Mouse (Mus musculus) neural tube, embryonic 15.5 days (tissue): ENCODE data around the gene Ccl17. TPM values are rescaled to one million over a fixed set of nuclear protein-coding genes. Genes with fewer than 3 reads are reported as not detected.

ENCODE experiments used
- ATAC-seq: fragments of 200-750 bp; cut with Nextera tagmentation; 2 replicates; pipeline ENCODE4 v1.8.0; 2017; ENCODE audit warnings: mild to moderate bottlenecking, moderate TSS enrichment, moderate library complexity; ENCODE audit not compliant: low FRiP score
- H3K27ac ChIP-seq: fragments of 300-500 bp; sonication (generic); replicated peaks from 2 replicates; pipeline ENCODE4 v1.5.1; 2015; ENCODE audit warnings: mild to moderate bottlenecking, inconsistent platforms
- H3K27me3 ChIP-seq: fragments of 300-500 bp; sonication (generic); replicated peaks from 2 replicates; pipeline ENCODE4 v1.6.1; 2015; ENCODE audit warnings: inconsistent platforms
- H3K36me3 ChIP-seq: fragments of 300-500 bp; sonication (generic); 2 replicates; pipeline ENCODE4 v1.6.1; 2015; ENCODE audit warnings: inconsistent platforms
- H3K4me1 ChIP-seq: fragments of 300-500 bp; sonication (generic); 2 replicates; pipeline ENCODE4 v1.6.1; 2015; ENCODE audit warnings: inconsistent platforms
- H3K4me2 ChIP-seq: fragments of 300-500 bp; sonication (generic); 2 replicates; pipeline ENCODE4 v1.6.1; 2015; ENCODE audit warnings: inconsistent platforms, mild to moderate bottlenecking, moderate library complexity
- H3K4me3 ChIP-seq: fragments of 300-500 bp; sonication (generic); replicated peaks from 2 replicates; pipeline ENCODE4 v1.5.1; 2015; ENCODE audit warnings: mild to moderate bottlenecking, inconsistent platforms
- H3K9ac ChIP-seq: fragments of 300-500 bp; sonication (generic); replicated peaks from 2 replicates; pipeline ENCODE4 v1.6.1; 2015; ENCODE audit warnings: mild to moderate bottlenecking, inconsistent platforms
- H3K9me3 ChIP-seq: fragments of 300-500 bp; sonication (generic); replicated peaks from 2 replicates; pipeline ENCODE4 v1.6.1; 2016; ENCODE audit warnings: inconsistent platforms
- WGBS: fragments of 180-500 bp; shearing (Covaris S2); methylation state at CpG from one replicate; pipeline ENCODE4 v1.1.7; 2015; ENCODE audit warnings: mixed read lengths; 5-methylcytosine and 5-hydroxymethylcytosine counted together
- polyA plus RNA-seq: library from polyadenylated mRNA; unstranded; fragments of >200 nt; fragmentation: Nextera tagmentation; extraction: Ambion mirVana; gene quantifications from 2 replicates; pipeline ENCODE4 v1.2.1, GENCODE M21; 2015

The Ccl17 gene
- polyA plus RNA-seq, 1 experiment from 2014 or later: 1.1 TPM

DNA sequence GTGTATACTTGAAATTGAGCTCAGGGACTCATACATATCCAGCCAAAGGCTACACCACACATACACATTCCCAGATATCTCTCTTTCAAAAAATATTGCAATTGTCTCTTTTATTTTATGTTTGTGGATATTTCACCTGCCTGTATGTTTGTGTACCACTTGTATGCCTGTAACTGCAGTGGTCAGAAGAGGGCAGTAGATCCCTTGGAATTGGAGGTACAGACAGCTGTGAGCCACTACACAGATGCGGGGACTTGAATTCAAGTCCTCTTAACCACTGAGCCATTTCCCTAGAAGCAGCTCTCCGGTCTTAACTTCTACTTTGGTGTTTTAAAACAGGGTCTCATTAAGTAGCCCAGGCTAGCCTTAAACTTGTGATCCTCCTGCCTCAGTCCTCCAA, 15.5 kb upstream of the Ccl17 start:
- H3K27me3 ChIP-seq: no peaks in the 10 kb centered on the region
- H3K36me3 ChIP-seq: no peaks in the 10 kb centered on the region
- no peak overlapping the region for H3K4me3 ChIP-seq
- no peaks in the 10 kb centered on the region for H3K9me3 ChIP-seq
- H3K9ac ChIP-seq: no peak overlapping the region
- H3K27ac ChIP-seq: no peak overlapping the region
- no peaks in the 10 kb centered on the region for H3K4me1 ChIP-seq
- no peak overlapping the region for H3K4me2 ChIP-seq
- 93% methylated on average over 2 of the region's 2 CpGs for WGBS
- ATAC-seq: no peak

- H3K27me3 ChIP-seq: no peaks in the 10 kb centered on the region
- H3K36me3 ChIP-seq: no peaks in the 10 kb centered on the region
- no peak overlapping the region for H3K4me2 ChIP-seq
- no peaks in the 10 kb centered on the region for H3K9me3 ChIP-seq
- ATAC-seq: no peak
- no peak overlapping the region for H3K27ac ChIP-seq
- WGBS: 68% methylated on average over 7 of the region's 7 CpGs
- H3K4me3 ChIP-seq: no peak overlapping the region
- H3K4me1 ChIP-seq: no peaks in the 10 kb centered on the region
- no peak overlapping the region for H3K9ac ChIP-seq
These were observed 9.8 kb upstream of the Ccl17 start for GRCm38 (mm10) chr8:94800278-94800968.

- Histone ChIP-seq H3K9ac (no peak overlapping the region), H3K4me1 (no peaks in the 10 kb centered on the region), H3K4me2 (no peak overlapping the region), H3K27me3 (no peaks in the 10 kb centered on the region), H3K36me3 (no peaks in the 10 kb centered on the region), H3K4me3 (no peak overlapping the region), H3K27ac (no peak overlapping the region), H3K9me3 (no peaks in the 10 kb centered on the region)
- no peak for ATAC-seq
- 42% methylated on average over 14 of the region's 14 CpGs for WGBS
These were observed 8.8 kb upstream of the Ccl17 start for GRCm38 (mm10) chr8:94801293-94802095.

DNA sequence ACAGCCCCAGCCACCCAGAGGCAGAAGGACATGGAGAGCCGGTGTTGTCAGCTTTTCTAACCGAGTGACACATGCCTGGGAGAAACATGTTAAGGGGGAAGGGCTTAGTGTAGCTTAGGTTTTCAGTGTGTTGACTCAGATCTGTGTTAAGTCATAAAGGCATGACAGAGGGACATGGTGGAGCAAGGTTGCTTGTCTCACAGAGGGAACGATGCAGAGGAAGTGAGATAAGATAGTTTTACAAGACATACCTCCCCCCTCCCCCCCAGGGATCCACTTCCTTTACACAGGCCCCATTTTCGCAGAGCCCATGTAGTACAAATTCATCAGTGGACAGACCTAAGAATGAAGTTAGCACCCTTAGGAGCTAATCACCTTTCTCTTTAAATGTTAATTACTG, 7.9 kb upstream of the Ccl17 start:
- no peaks in the 10 kb centered on the region for H3K27me3 ChIP-seq
- no peak overlapping the region for H3K9ac ChIP-seq
- H3K27ac ChIP-seq: no peak overlapping the region
- no peak for ATAC-seq
- H3K9me3 ChIP-seq: no peaks in the 10 kb centered on the region
- WGBS: 86% methylated on average over 4 of the region's 4 CpGs
- no peak overlapping the region for H3K4me3 ChIP-seq
- no peaks in the 10 kb centered on the region for H3K36me3 ChIP-seq
- no peaks in the 10 kb centered on the region for H3K4me1 ChIP-seq
- H3K4me2 ChIP-seq: no peak overlapping the region

GRCm38 (mm10) chr8:94803551-94803950, 6.7 kb upstream of the Ccl17 start:
- H3K27me3 ChIP-seq: no peaks in the 10 kb centered on the region
- H3K36me3 ChIP-seq: no peaks in the 10 kb centered on the region
- no peak overlapping the region for H3K27ac ChIP-seq
- WGBS: 76% methylated on average over 6 of the region's 6 CpGs
- no peaks in the 10 kb centered on the region for H3K4me1 ChIP-seq
- no peak for ATAC-seq
- no peak overlapping the region for H3K4me2 ChIP-seq
- H3K4me3 ChIP-seq: no peak overlapping the region
- no peak overlapping the region for H3K9ac ChIP-seq
- no peaks in the 10 kb centered on the region for H3K9me3 ChIP-seq

DNA sequence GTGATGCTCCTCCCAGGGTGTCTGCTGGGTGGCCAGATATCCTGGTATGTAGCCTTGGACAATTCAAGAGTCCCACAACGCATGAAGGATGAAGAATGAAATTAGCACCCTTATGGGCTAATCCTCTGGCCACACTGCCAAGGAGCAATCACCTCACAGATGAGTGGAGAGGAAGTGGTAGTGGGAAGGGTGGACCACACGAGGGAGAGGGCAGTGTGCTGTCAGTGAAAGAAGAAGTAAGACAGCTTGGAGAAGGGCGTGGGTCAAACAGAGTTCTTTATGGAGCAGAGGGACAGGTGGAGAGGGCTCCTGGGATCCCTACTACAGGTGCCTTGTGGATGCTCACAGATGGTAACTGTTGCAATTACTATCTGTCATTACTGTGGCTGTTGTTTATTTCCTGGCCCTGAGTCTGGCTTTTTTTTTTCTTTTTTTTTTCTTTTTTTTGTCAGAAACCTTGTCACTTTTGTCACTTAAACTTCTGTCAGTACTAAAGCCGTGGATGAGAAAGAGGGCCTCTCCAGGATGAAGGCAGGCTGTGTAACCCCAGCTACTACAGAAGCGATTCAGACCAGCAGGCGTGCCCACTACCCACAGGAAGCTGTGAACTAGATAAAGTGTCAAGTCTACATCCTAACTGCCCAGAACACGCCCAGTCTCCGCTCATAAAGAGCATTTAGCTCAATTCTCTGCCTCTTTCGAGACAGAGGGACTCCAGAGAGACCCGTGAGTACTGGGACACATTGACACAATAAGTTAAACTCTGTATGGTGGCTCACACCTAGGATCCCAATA, 5.5 kb upstream of the Ccl17 start:
- no peak for ATAC-seq
- Histone ChIP-seq H3K9me3 (no peaks in the 10 kb centered on the region), H3K9ac (no peak overlapping the region), H3K4me2 (no peak overlapping the region), H3K36me3 (no peaks in the 10 kb centered on the region), H3K4me1 (no peaks in the 10 kb centered on the region), H3K27me3 (no peaks in the 10 kb centered on the region), H3K27ac (no peak overlapping the region), H3K4me3 (no peak overlapping the region)
- WGBS: 74% methylated on average over 10 of the region's 10 CpGs

DNA sequence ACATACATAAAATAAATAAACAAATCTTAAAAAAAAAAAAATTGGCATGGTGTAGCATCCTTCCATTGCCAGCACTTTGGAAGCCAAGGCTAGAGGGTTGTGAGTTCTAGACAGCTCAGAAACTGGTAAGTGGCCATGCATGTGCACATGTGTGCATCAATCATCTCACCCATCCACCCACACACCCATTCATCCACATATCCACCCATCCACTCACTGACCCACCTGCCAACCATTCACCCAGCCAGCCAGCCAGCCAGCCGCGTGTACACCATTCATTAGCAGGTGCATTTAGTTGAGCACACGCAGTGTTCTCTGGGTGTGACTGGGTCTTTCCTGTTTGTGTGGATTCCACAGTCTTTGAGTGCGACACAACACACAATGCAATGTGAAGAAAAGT, 4.4 kb upstream of the Ccl17 start:
- no peak overlapping the region for H3K4me2 ChIP-seq
- H3K36me3 ChIP-seq: no peaks in the 10 kb centered on the region
- H3K9me3 ChIP-seq: no peaks in the 10 kb centered on the region
- no peak overlapping the region for H3K4me3 ChIP-seq
- no peaks in the 10 kb centered on the region for H3K27me3 ChIP-seq
- no peak overlapping the region for H3K9ac ChIP-seq
- WGBS: 58% methylated on average over 4 of the region's 4 CpGs
- no peaks in the 10 kb centered on the region for H3K4me1 ChIP-seq
- no peak for ATAC-seq
- H3K27ac ChIP-seq: no peak overlapping the region

- Histone ChIP-seq H3K9ac (no peak overlapping the region), H3K9me3 (no peaks in the 10 kb centered on the region), H3K4me3 (no peak overlapping the region), H3K27ac (no peak overlapping the region), H3K36me3 (no peaks in the 10 kb centered on the region), H3K27me3 (no peaks in the 10 kb centered on the region), H3K4me1 (peaks cover 7% of the 10 kb centered on the region), H3K4me2 (no peak overlapping the region)
- no peak for ATAC-seq
- 49% methylated on average over 7 of the region's 7 CpGs for WGBS
These were observed 2.7 kb upstream of the Ccl17 start for GRCm38 (mm10) chr8:94807506-94807905.

DNA sequence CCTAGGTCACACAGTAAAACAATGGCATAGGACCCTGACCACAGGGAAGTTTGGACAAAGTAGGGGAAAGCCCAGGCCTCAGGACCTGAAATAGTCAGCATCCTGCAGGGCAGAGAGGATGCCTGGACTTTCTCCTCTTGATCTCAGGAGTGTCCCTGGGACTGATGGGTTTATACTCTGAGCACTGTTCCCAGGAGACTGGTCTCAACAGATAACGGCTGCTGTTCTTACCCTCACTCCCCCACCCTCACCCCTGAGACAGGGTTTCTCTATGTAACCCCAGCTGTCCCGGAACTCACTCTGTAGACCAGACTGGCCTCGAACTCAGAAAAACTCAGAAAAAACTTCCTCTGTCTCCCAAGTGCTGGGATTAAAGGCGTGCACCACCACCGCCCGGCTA, 1.9 kb upstream of the Ccl17 start:
- WGBS: 88% methylated on average over 6 of the region's 6 CpGs
- Histone ChIP-seq H3K27ac (no peak overlapping the region), H3K36me3 (no peaks in the 10 kb centered on the region), H3K4me3 (no peak overlapping the region), H3K27me3 (no peaks in the 10 kb centered on the region), H3K4me1 (peaks cover 8% of the 10 kb centered on the region), H3K4me2 (no peak overlapping the region), H3K9ac (no peak overlapping the region), H3K9me3 (no peaks in the 10 kb centered on the region)
- no peak for ATAC-seq

- WGBS: 80% methylated on average over 5 of the region's 5 CpGs
- peaks cover 8% of the 10 kb centered on the region for H3K4me1 ChIP-seq
- H3K27me3 ChIP-seq: no peaks in the 10 kb centered on the region
These were observed 602 bp downstream of the Ccl17 start for GRCm38 (mm10) chr8:94810855-94811254.

GRCm38 (mm10) chr8:94811654-94812053, 1.4 kb downstream of the Ccl17 start:
- 80% methylated on average over 6 of the region's 6 CpGs for WGBS
- H3K27me3 ChIP-seq: no peaks in the 10 kb centered on the region
- no peaks in the 10 kb centered on the region for H3K36me3 ChIP-seq
- H3K4me3 ChIP-seq: no peak overlapping the region
- H3K27ac ChIP-seq: no peak overlapping the region
- no peaks in the 10 kb centered on the region for H3K9me3 ChIP-seq
- no peak overlapping the region for H3K9ac ChIP-seq
- H3K4me1 ChIP-seq: peaks cover 8% of the 10 kb centered on the region
- no peak overlapping the region for H3K4me2 ChIP-seq
- ATAC-seq: no peak

More at GRCm38 (mm10) chr8:94810855-94811254, 602 bp downstream of the Ccl17 start:
- Histone ChIP-seq H3K9ac (no peak overlapping the region), H3K9me3 (no peaks in the 10 kb centered on the region), H3K4me3 (no peak overlapping the region), H3K36me3 (no peaks in the 10 kb centered on the region), H3K4me2 (no peak overlapping the region), H3K27ac (no peak overlapping the region)
- no peak for ATAC-seq
